Mouse (Mus musculus): ENCODE results near the gene Syt1. TPM values are rescaled to one million over a fixed set of nuclear protein-coding genes. Genes with fewer than 3 reads are reported as not detected.

Gene Syt1
- not detected in 2 replicates for polyA plus RNA-seq (2012)

GRCm38 (mm10) chr10:109010241-109011193, at the start of gene Syt1:
Gene Syt1, minus strand, starts transcription at chr10:109010982.
- Histone ChIP-seq H3K9me3 (ENCODE audit: control insufficient read depth, low read length) (peaks cover 2% of the 10 kb centered on the region; the same call in 1 of the 2 replicates), H3K27me3 (ENCODE audit: control insufficient read depth) (peaks cover 21% of the 10 kb centered on the region), H3K4me1 (ENCODE audit: control insufficient read depth) (no peaks in the 10 kb centered on the region; the same call in 1 of the 2 replicates), H3K36me3 (ENCODE audit: control insufficient read depth) (no peaks in the 10 kb centered on the region), H3K4me3 (replicated peaks) (no peak within 1 kb of the TSS)
- no peak for TF ChIP-seq GATA1 (IDR thresholded peaks at IDR 0.05; ENCODE audit: low read length)
- no peak for TF ChIP-seq TAL1 (IDR thresholded peaks at IDR 0.05; ENCODE audit: low read length)

- Histone ChIP-seq H3K4me3 (replicated peaks) (no peak overlapping the region), H3K4me1 (ENCODE audit: control insufficient read depth) (no peaks in the 10 kb centered on the region), H3K9me3 (ENCODE audit: control insufficient read depth, low read length) (peaks cover 4% of the 10 kb centered on the region), H3K36me3 (ENCODE audit: control insufficient read depth) (no peaks in the 10 kb centered on the region), H3K27me3 (ENCODE audit: control insufficient read depth) (no peaks in the 10 kb centered on the region)
- TF ChIP-seq TAL1 (IDR thresholded peaks at IDR 0.05; ENCODE audit: low read length): no peak
- no peak for TF ChIP-seq GATA1 (IDR thresholded peaks at IDR 0.05; ENCODE audit: low read length)
These were observed 45.7 kb upstream of the Syt1 start for GRCm38 (mm10) chr10:109056500-109056899.

GRCm38 (mm10) chr10:109047537-109047936, 36.8 kb upstream of the Syt1 start:
- TF ChIP-seq TAL1 (IDR thresholded peaks at IDR 0.05; ENCODE audit: low read length) (no peak), GATA1 (IDR thresholded peaks at IDR 0.05; ENCODE audit: low read length) (no peak)
- H3K27me3 ChIP-seq (ENCODE audit: control insufficient read depth): no peaks in the 10 kb centered on the region
- no peaks in the 10 kb centered on the region for H3K36me3 ChIP-seq (ENCODE audit: control insufficient read depth)
- no peaks in the 10 kb centered on the region for H3K4me1 ChIP-seq (ENCODE audit: control insufficient read depth)
- H3K9me3 ChIP-seq (ENCODE audit: control insufficient read depth, low read length): no peaks in the 10 kb centered on the region
- H3K4me3 ChIP-seq (replicated peaks): no peak overlapping the region

GRCm38 (mm10) chr10:109046988-109047387, 36.2 kb upstream of the Syt1 start:
- TF ChIP-seq TAL1 (IDR thresholded peaks at IDR 0.05; ENCODE audit: low read length) (no peak), GATA1 (IDR thresholded peaks at IDR 0.05; ENCODE audit: low read length) (no peak)
- Histone ChIP-seq H3K36me3 (ENCODE audit: control insufficient read depth) (no peaks in the 10 kb centered on the region), H3K4me1 (ENCODE audit: control insufficient read depth) (no peaks in the 10 kb centered on the region), H3K27me3 (ENCODE audit: control insufficient read depth) (no peaks in the 10 kb centered on the region), H3K4me3 (replicated peaks) (no peak overlapping the region), H3K9me3 (ENCODE audit: control insufficient read depth, low read length) (no peaks in the 10 kb centered on the region)

- Histone ChIP-seq H3K9me3 (ENCODE audit: control insufficient read depth, low read length) (peaks cover 2% of the 10 kb centered on the region; the same call in 1 of the 2 replicates), H3K4me3 (replicated peaks) (no peak overlapping the region), H3K36me3 (ENCODE audit: control insufficient read depth) (no peaks in the 10 kb centered on the region), H3K27me3 (ENCODE audit: control insufficient read depth) (peaks cover 21% of the 10 kb centered on the region), H3K4me1 (ENCODE audit: control insufficient read depth) (no peaks in the 10 kb centered on the region; the same call in 1 of the 2 replicates)
- TF ChIP-seq GATA1 (IDR thresholded peaks at IDR 0.05; ENCODE audit: low read length) (no peak), TAL1 (IDR thresholded peaks at IDR 0.05; ENCODE audit: low read length) (no peak)
These were observed 714 bp upstream of the Syt1 start for GRCm38 (mm10) chr10:109011226-109012165.

GRCm38 (mm10) chr10:109009831-109010230, 951 bp downstream of the Syt1 start:
- Histone ChIP-seq H3K4me1 (ENCODE audit: control insufficient read depth) (no peaks in the 10 kb centered on the region; the same call in 1 of the 2 replicates), H3K4me3 (replicated peaks) (no peak overlapping the region)

GRCm38 (mm10) chr10:109008456-109008855, 2.3 kb downstream of the Syt1 start:
- Histone ChIP-seq H3K36me3 (ENCODE audit: control insufficient read depth) (no peaks in the 10 kb centered on the region), H3K9me3 (ENCODE audit: control insufficient read depth, low read length) (peaks cover 2% of the 10 kb centered on the region; the same call in 1 of the 2 replicates), H3K4me3 (replicated peaks) (no peak overlapping the region), H3K4me1 (ENCODE audit: control insufficient read depth) (no peaks in the 10 kb centered on the region; the same call in 1 of the 2 replicates), H3K27me3 (ENCODE audit: control insufficient read depth) (peaks cover 21% of the 10 kb centered on the region)
- TF ChIP-seq GATA1 (IDR thresholded peaks at IDR 0.05; ENCODE audit: low read length) (no peak), TAL1 (IDR thresholded peaks at IDR 0.05; ENCODE audit: low read length) (no peak)

More at GRCm38 (mm10) chr10:109009831-109010230, 951 bp downstream of the Syt1 start:
- TF ChIP-seq TAL1 (IDR thresholded peaks at IDR 0.05; ENCODE audit: low read length) (no peak), GATA1 (IDR thresholded peaks at IDR 0.05; ENCODE audit: low read length) (no peak)
- H3K27me3 ChIP-seq (ENCODE audit: control insufficient read depth): peaks cover 21% of the 10 kb centered on the region
- no peaks in the 10 kb centered on the region for H3K36me3 ChIP-seq (ENCODE audit: control insufficient read depth)
- peaks cover 2% of the 10 kb centered on the region; the same call in 1 of the 2 replicates for H3K9me3 ChIP-seq (ENCODE audit: control insufficient read depth, low read length)

GRCm38 (mm10) chr10:109003482-109003881, 7.3 kb downstream of the Syt1 start:
- TF ChIP-seq TAL1 (IDR thresholded peaks at IDR 0.05; ENCODE audit: low read length) (no peak), GATA1 (IDR thresholded peaks at IDR 0.05; ENCODE audit: low read length) (no peak)
- no peaks in the 10 kb centered on the region for H3K36me3 ChIP-seq (ENCODE audit: control insufficient read depth)
- H3K4me3 ChIP-seq (replicated peaks): no peak overlapping the region
- H3K9me3 ChIP-seq (ENCODE audit: control insufficient read depth, low read length): no peaks in the 10 kb centered on the region; the same call in 1 of the 2 replicates
- H3K4me1 ChIP-seq (ENCODE audit: control insufficient read depth): no peaks in the 10 kb centered on the region
- no peaks in the 10 kb centered on the region for H3K27me3 ChIP-seq (ENCODE audit: control insufficient read depth)

Measured in erythroblast, embryonic 14.5 days (primary cell).